Mouse (Mus musculus) CH12.LX (cell line): ENCODE measurements around the gene Ccdc194. TPM values are rescaled to one million over a fixed set of nuclear protein-coding genes. Genes with fewer than 3 reads are reported as not detected.

Experiments
- DNase-seq: peaks from one replicate; pipeline ENCODE4 v3.0.0-alpha.2; 2013; ENCODE audit errors: extremely low read depth
- H3K27ac ChIP-seq: 2 replicates; pipeline ENCODE4 v1.5.1; 2012; ENCODE audit warnings: low read depth, mild to moderate bottlenecking, control low read depth, moderate library complexity; ENCODE audit not compliant: insufficient read depth
- H3K27me3 ChIP-seq: replicated peaks from 2 replicates; pipeline ENCODE3; 2012; ENCODE audit warnings: inconsistent platforms
- H3K36me3 ChIP-seq, 2 experiments: replicated peaks in 1 of 2; 2 replicates each; pipeline versions ENCODE3 to v1.6.1; 2012; ENCODE audit warnings: inconsistent platforms in 1 of 2, low read length in 1 of 2, mild to moderate bottlenecking in 1 of 2, mixed read lengths in 1 of 2, moderate library complexity in 1 of 2; ENCODE audit not compliant: control insufficient read depth in 1 of 2, insufficient read depth in 1 of 2
- H3K4me1 ChIP-seq, 2 experiments: 2 replicates each; pipeline ENCODE4 v1.6.1; 2012; ENCODE audit warnings: inconsistent platforms in 1 of 2, moderate library complexity in 1 of 2; ENCODE audit not compliant: insufficient read depth in 2 of 2, control insufficient read depth in 1 of 2
- H3K4me2 ChIP-seq: 2 replicates; pipeline ENCODE4 v1.6.1; 2012; ENCODE audit warnings: low read depth, mild to moderate bottlenecking, control low read depth; ENCODE audit not compliant: poor library complexity, insufficient read depth, severe bottlenecking
- H3K4me3 ChIP-seq, 3 experiments: fragments of 150-350 bp in 1 of 3; sonication (generic) in 1 of 3; replicated peaks in 1 of 3; 2 replicates each; pipeline versions ENCODE3 to v1.5.1; 2011 to 2012; ENCODE audit warnings: low read depth in 2 of 3, low read length in 2 of 3, mild to moderate bottlenecking in 2 of 3, moderate library complexity in 2 of 3, control low read depth in 1 of 3, improper control_type of control experiment in 1 of 3, inconsistent platforms in 1 of 3, mixed read lengths in 1 of 3; ENCODE audit not compliant: poor library complexity in 1 of 3
- H3K79me2 ChIP-seq: replicated peaks from 2 replicates; pipeline ENCODE4 v1.6.1; 2012; ENCODE audit warnings: mild to moderate bottlenecking, moderate library complexity; ENCODE audit not compliant: control insufficient read depth, poor library complexity, insufficient read depth, severe bottlenecking; ENCODE audit errors: extremely low read depth
- H3K9ac ChIP-seq: 2 replicates; pipeline ENCODE4 v1.6.1; 2012; ENCODE audit warnings: low read depth, mild to moderate bottlenecking, control low read depth, moderate library complexity; ENCODE audit not compliant: insufficient read depth
- H3K9me3 ChIP-seq: replicated peaks from 2 replicates; pipeline ENCODE3; 2012; ENCODE audit warnings: low read length, inconsistent platforms, mixed read lengths
- CHD1 ChIP-seq: IDR thresholded peaks from 2 replicates; pipeline ENCODE4 v1.6.1; 2012; ENCODE audit warnings: low read depth, low read length, improper control_type of control experiment, inconsistent platforms
- EP300 ChIP-seq: IDR thresholded peaks from 2 replicates; pipeline ENCODE4 v1.6.1; 2011; ENCODE audit warnings: low read length, improper control_type of control experiment
- ETS1 ChIP-seq: conservative IDR thresholded peaks from 2 replicates; pipeline ENCODE4 v1.6.1; 2012; ENCODE audit warnings: low read depth, mild to moderate bottlenecking, inconsistent platforms, low read length, improper control_type of control experiment, moderate library complexity
- GABPA ChIP-seq: IDR thresholded peaks from 2 replicates; pipeline ENCODE4 v1.6.1; 2012; ENCODE audit warnings: low read depth, low read length, improper control_type of control experiment, inconsistent platforms; ENCODE audit not compliant: insufficient replicate concordance
- HCFC1 ChIP-seq: IDR thresholded peaks from 2 replicates; pipeline ENCODE4 v1.6.1; 2012; ENCODE audit warnings: low read depth, mild to moderate bottlenecking, inconsistent platforms, low read length, improper control_type of control experiment
- IRF4 ChIP-seq: IDR thresholded peaks from 2 replicates; pipeline ENCODE4 v1.6.1; 2014; ENCODE audit warnings: low read depth, mild to moderate bottlenecking, inconsistent platforms, low read length, improper control_type of control experiment
- JUN ChIP-seq: IDR thresholded peaks from 2 replicates; pipeline ENCODE4 v1.6.1; 2011; ENCODE audit warnings: low read depth, mild to moderate bottlenecking, low read length, improper control_type of control experiment, moderate library complexity; ENCODE audit not compliant: insufficient read depth
- JUND ChIP-seq: conservative IDR thresholded peaks from 2 replicates; pipeline ENCODE4 v1.6.1; 2011; ENCODE audit warnings: low read depth, low read length, improper control_type of control experiment
- MAX ChIP-seq: IDR thresholded peaks from 2 replicates; pipeline ENCODE4 v1.6.1; 2011; ENCODE audit warnings: low read length, improper control_type of control experiment
- MEF2A ChIP-seq: IDR thresholded peaks from 2 replicates; pipeline ENCODE4 v1.6.1; 2014; ENCODE audit warnings: low read depth, mild to moderate bottlenecking, inconsistent platforms, low read length, improper control_type of control experiment, borderline replicate concordance
- NELFE ChIP-seq: IDR thresholded peaks from 2 replicates; pipeline ENCODE4 v1.6.1; 2011; ENCODE audit warnings: low read depth, low read length, improper control_type of control experiment
- NRF1 ChIP-seq: IDR thresholded peaks from 2 replicates; pipeline ENCODE4 v1.6.1; 2014; ENCODE audit warnings: low read depth, mild to moderate bottlenecking, inconsistent platforms, low read length, improper control_type of control experiment, moderate library complexity
- PAX5 ChIP-seq: IDR thresholded peaks from 2 replicates; pipeline ENCODE4 v1.6.1; 2012; ENCODE audit warnings: low read length, inconsistent platforms, mixed read lengths
- POLR2A ChIP-seq: IDR thresholded peaks from 2 replicates; pipeline ENCODE4 v1.6.1; 2011; ENCODE audit warnings: low read depth, mild to moderate bottlenecking, improper control_type of control experiment, low read length
- RAD21 ChIP-seq: IDR thresholded peaks from 2 replicates; pipeline ENCODE4 v1.6.1; 2011; ENCODE audit warnings: low read depth, mild to moderate bottlenecking, low read length, improper control_type of control experiment, moderate library complexity
- TBP ChIP-seq: conservative IDR thresholded peaks from 2 replicates; pipeline ENCODE4 v1.6.1; 2011; ENCODE audit warnings: low read depth, low read length, improper control_type of control experiment
- TCF12 ChIP-seq: IDR thresholded peaks from 2 replicates; pipeline ENCODE4 v1.6.1; 2014; ENCODE audit warnings: low read depth, mild to moderate bottlenecking, inconsistent platforms, low read length, improper control_type of control experiment
- USF1 ChIP-seq: IDR thresholded peaks from 2 replicates; pipeline ENCODE4 v1.6.1; 2014; ENCODE audit warnings: low read depth, mild to moderate bottlenecking, inconsistent platforms, low read length, improper control_type of control experiment
- ZKSCAN1 ChIP-seq: IDR thresholded peaks from 2 replicates; pipeline ENCODE4 v1.6.1; 2012; ENCODE audit warnings: low read depth, inconsistent platforms, low read length, improper control_type of control experiment, borderline replicate concordance
- dilution Hi-C: fragments of 300-500 bp; cut with MboI; formaldehyde crosslinking; loops from 2 replicates; pipeline ENCODE4 v1.14.3; 2020; ENCODE audit warnings: low sequenced_read_pairs; ENCODE audit not compliant: extremely low pct_unique_long_range_greater_than_20kb, extremely low pct_ligation_motif_present
- in situ Hi-C: fragments of 300-500 bp; cut with MboI; formaldehyde crosslinking; loops from 3 replicates; pipeline ENCODE4 v1.14.3; 2019; ENCODE audit warnings: low sequenced_read_pairs, low pct_ligation_motif_present, low pct_unique_long_range_greater_than_20kb, mixed read lengths
- polyA plus RNA-seq: library from polyadenylated mRNA; unstranded; fragments of >175 nt; gene quantifications from 2 replicates; pipeline ENCODE4 v1.2.1, GENCODE M21; 2012; ENCODE audit warnings: low read depth; ENCODE audit not compliant: insufficient read length
- total RNA-seq, 2 experiments: library from RNA; depleted of rRNA; stranded (reverse); fragments of 300-350 nt in 1 of 2; fragments of >200 nt in 1 of 2; gene quantifications; 2 replicates each; pipeline ENCODE4 v1.2.3; 2012 to 2014

Gene Ccdc194
- total and polyA plus RNA-seq, 3 experiments = not detected

DNA sequence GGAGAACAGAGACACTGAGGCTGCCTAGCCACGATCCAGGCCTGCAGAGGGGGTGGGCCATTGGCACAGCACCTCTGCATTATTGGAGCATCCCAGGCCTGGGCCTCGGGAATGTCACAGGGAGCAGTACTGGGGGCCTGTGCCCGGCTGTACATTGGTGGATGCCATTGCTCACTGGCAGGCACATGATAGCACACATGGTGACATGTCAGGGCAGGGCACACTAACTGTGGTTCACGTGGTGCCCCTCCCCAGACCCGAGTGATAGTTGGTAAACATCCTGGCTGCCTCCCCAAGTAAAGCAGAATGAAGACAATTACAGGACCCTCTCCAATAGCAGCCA, 54.6 kb downstream of the Ccdc194 start:
- TF ChIP-seq NELFE (no peak), NRF1 (no peak), JUND (no peak), GABPA (no peak), EP300 (no peak), POLR2A (no peak)
- in situ Hi-C loops (no loop called here), dilution Hi-C loops (no loop called here)
- Histone ChIP-seq H3K27me3 (no peaks in the 10 kb centered on the region), H3K9ac (no peak overlapping the region), H3K4me2 (no peak overlapping the region), H3K4me3 (no peak overlapping the region), H3K79me2 (peaks cover 26% of the 10 kb centered on the region), H3K9me3 (no peaks in the 10 kb centered on the region), H3K36me3 (peaks cover 49 to 72% of the 10 kb centered on the region in 2 experiments), H3K4me1 (peaks cover 11 to 24% of the 10 kb centered on the region in 2 experiments), H3K27ac (no peak overlapping the region)
- DNase-seq = no peak

DNA sequence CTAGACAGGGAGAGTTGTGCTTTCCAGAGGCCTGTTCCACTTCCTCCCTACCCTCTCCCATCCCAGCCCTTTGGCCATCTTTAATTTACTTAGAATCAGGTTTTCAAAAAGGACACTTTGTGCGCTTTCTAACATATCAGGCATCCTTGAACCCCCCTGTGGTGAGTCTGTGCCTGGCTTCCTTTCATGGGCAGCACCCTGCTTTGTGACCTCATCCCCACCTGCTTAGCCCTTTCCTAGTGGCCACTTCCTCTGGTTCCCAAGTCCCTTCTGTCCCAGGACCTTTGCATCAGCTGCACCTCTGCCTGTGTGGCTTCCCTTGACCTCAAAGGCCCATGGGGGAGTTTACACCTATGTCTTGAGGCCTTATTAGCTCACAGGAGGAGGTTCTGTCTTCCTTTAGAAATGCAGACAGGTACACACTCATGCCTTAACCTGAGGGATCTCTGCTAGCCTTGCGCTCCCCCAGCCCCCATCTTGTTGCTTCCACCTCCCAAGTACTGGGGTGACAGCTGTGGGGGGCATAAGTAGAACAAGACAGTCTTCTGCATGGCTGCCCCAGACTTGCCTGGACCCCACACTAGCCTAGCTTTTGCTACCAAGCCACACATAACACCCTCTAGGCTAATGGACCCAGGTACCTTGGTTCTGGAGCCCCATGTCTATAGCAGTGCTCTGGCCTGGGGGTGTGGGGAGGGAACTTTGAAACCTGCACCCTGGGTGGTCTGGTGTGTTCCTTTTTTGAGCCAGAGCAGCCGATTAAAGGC, 55.2 kb downstream of the Ccdc194 start:
- H3K4me2 ChIP-seq = peak overlapping the region; percentile 80
- dilution Hi-C loops = no loop called here
- no peaks in the 10 kb centered on the region for H3K27me3 ChIP-seq
- H3K27ac ChIP-seq = no peak overlapping the region
- no peak for DNase-seq
- in situ Hi-C loops = no loop called here
- no peaks in the 10 kb centered on the region for H3K9me3 ChIP-seq
- TF ChIP-seq MEF2A (no peak), NRF1 (no peak), JUND (no peak), NELFE (no peak), CHD1 (no peak), TBP (no peak), MAX (no peak), JUN (no peak), ETS1 (no peak), USF1 (no peak), TCF12 (no peak), IRF4 (no peak), PAX5 (no peak), HCFC1 (no peak), ZKSCAN1 (no peak), RAD21 (no peak), GABPA (no peak)
- TF ChIP-seq, all 38 proteins: peak for 0
- Histone ChIP-seq H3K79me2 (peaks cover 26% of the 10 kb centered on the region), H3K36me3 (peaks cover 46 to 69% of the 10 kb centered on the region in 2 experiments), H3K4me3 (peak overlapping the region; percentile 73 to 81 (median 80)), H3K9ac (peak overlapping the region; percentile 89), H3K4me1 (peaks cover 9 to 29% of the 10 kb centered on the region in 2 experiments)

Other genes starting within 250 kb of the Ccdc194 start
Only the 20 nearest of the 25 such genes appear.
- 25.2 and 25.3 TPM in 2 replicates for gene Nr2f6, start 143.8 kb downstream of the Ccdc194 start, total RNA-seq (2012; rRNA removed)
- gene Nr2f6, start 143.8 kb downstream of the Ccdc194 start, total RNA-seq (2014; rRNA removed) = 11.8 and 13.1 TPM in 2 replicates
- 14.2 and 15.6 TPM in 2 replicates for gene Nr2f6, start 143.8 kb downstream of the Ccdc194 start, polyA plus RNA-seq
- not detected in 2 replicates for gene Ushbp1, start 129.9 kb downstream of the Ccdc194 start, total RNA-seq (2012; rRNA removed)
- gene Ushbp1, start 129.9 kb downstream of the Ccdc194 start, total RNA-seq (2014; rRNA removed) = not detected in 2 replicates
- not detected in 2 replicates for gene Ushbp1, start 129.9 kb downstream of the Ccdc194 start, polyA plus RNA-seq
- gene Babam1, start 128.8 kb downstream of the Ccdc194 start, total RNA-seq (2012; rRNA removed) = 66.0 and 67.3 TPM in 2 replicates
- gene Babam1, start 128.8 kb downstream of the Ccdc194 start, total RNA-seq (2014; rRNA removed) = 47.6 and 56.7 TPM in 2 replicates
- 132 and 137 TPM in 2 replicates for gene Babam1, start 128.8 kb downstream of the Ccdc194 start, polyA plus RNA-seq
- gene Ankle1, start 119.7 kb downstream of the Ccdc194 start, total RNA-seq (2012; rRNA removed) = 17.9 and 24.7 TPM in 2 replicates
- gene Ankle1, start 119.7 kb downstream of the Ccdc194 start, total RNA-seq (2014; rRNA removed) = 9.0 and 9.4 TPM in 2 replicates
- gene Ankle1, start 119.7 kb downstream of the Ccdc194 start, polyA plus RNA-seq = 17.4 and 17.6 TPM in 2 replicates
- 28.2 and 33.2 TPM in 2 replicates for gene Abhd8, start 62.1 kb downstream of the Ccdc194 start, total RNA-seq (2012; rRNA removed)
- gene Abhd8, start 62.1 kb downstream of the Ccdc194 start, total RNA-seq (2014; rRNA removed) = 8.5 and 8.9 TPM in 2 replicates
- 5.2 and 6.0 TPM in 2 replicates for gene Abhd8, start 62.1 kb downstream of the Ccdc194 start, polyA plus RNA-seq
- gene Mrpl34, start 60.8 kb downstream of the Ccdc194 start, total RNA-seq (2012; rRNA removed) = 150 and 180 TPM in 2 replicates
- gene Mrpl34, start 60.8 kb downstream of the Ccdc194 start, total RNA-seq (2014; rRNA removed) = 80.1 and 94.4 TPM in 2 replicates
- gene Mrpl34, start 60.8 kb downstream of the Ccdc194 start, polyA plus RNA-seq = 123 and 133 TPM in 2 replicates
- 59.3 and 62.8 TPM in 2 replicates for gene Dda1, start 56.5 kb downstream of the Ccdc194 start, total RNA-seq (2012; rRNA removed)
- 49.8 and 57.4 TPM in 2 replicates for gene Dda1, start 56.5 kb downstream of the Ccdc194 start, total RNA-seq (2014; rRNA removed)
- 65.8 and 78.1 TPM in 2 replicates for gene Dda1, start 56.5 kb downstream of the Ccdc194 start, polyA plus RNA-seq
- gene Ano8, start 39.7 kb downstream of the Ccdc194 start, total RNA-seq (2012; rRNA removed) = 5.5 and 6.7 TPM in 2 replicates
- gene Ano8, start 39.7 kb downstream of the Ccdc194 start, total RNA-seq (2014; rRNA removed) = 1.8 and 1.9 TPM in 2 replicates
- 1.8 and 2.1 TPM in 2 replicates for gene Ano8, start 39.7 kb downstream of the Ccdc194 start, polyA plus RNA-seq
- gene Gtpbp3, start 37.6 kb downstream of the Ccdc194 start, total RNA-seq (2012; rRNA removed) = 26.7 and 29.0 TPM in 2 replicates
- 19.5 and 20.7 TPM in 2 replicates for gene Gtpbp3, start 37.6 kb downstream of the Ccdc194 start, total RNA-seq (2014; rRNA removed)
- gene Gtpbp3, start 37.6 kb downstream of the Ccdc194 start, polyA plus RNA-seq = 17.4 and 21.6 TPM in 2 replicates
- gene Plvap, start 14.0 kb downstream of the Ccdc194 start, total RNA-seq (2012; rRNA removed) = 0.04 TPM in 1 of 2 replicates, not detected in the other
- not detected in 2 replicates for gene Plvap, start 14.0 kb downstream of the Ccdc194 start, total RNA-seq (2014; rRNA removed)
- gene Plvap, start 14.0 kb downstream of the Ccdc194 start, polyA plus RNA-seq = 0.27 and 0.37 TPM in 2 replicates
- gene Bst2, start 11.7 kb upstream of the Ccdc194 start, total RNA-seq (2012; rRNA removed) = 404 and 424 TPM in 2 replicates
- 304 and 321 TPM in 2 replicates for gene Bst2, start 11.7 kb upstream of the Ccdc194 start, total RNA-seq (2014; rRNA removed)
- 214 and 243 TPM in 2 replicates for gene Bst2, start 11.7 kb upstream of the Ccdc194 start, polyA plus RNA-seq
- gene Mvb12a, start 17.2 kb upstream of the Ccdc194 start, total RNA-seq (2012; rRNA removed) = 113 and 128 TPM in 2 replicates
- gene Mvb12a, start 17.2 kb upstream of the Ccdc194 start, total RNA-seq (2014; rRNA removed) = 149 and 157 TPM in 2 replicates
- gene Mvb12a, start 17.2 kb upstream of the Ccdc194 start, polyA plus RNA-seq = 80.5 and 82.1 TPM in 2 replicates
- gene Tmem221, start 33.2 kb upstream of the Ccdc194 start, total RNA-seq (2012; rRNA removed) = 0.21 and 0.51 TPM in 2 replicates
- gene Tmem221, start 33.2 kb upstream of the Ccdc194 start, total RNA-seq (2014; rRNA removed) = not detected in 2 replicates
- not detected in 2 replicates for gene Tmem221, start 33.2 kb upstream of the Ccdc194 start, polyA plus RNA-seq
- gene Nxnl1, start 40.9 kb upstream of the Ccdc194 start, total RNA-seq (2012; rRNA removed) = 0.04 TPM in 1 of 2 replicates, not detected in the other
- gene Nxnl1, start 40.9 kb upstream of the Ccdc194 start, total RNA-seq (2014; rRNA removed) = not detected in 2 replicates
- 0.08 TPM in 1 of 2 replicates, not detected in the other for gene Nxnl1, start 40.9 kb upstream of the Ccdc194 start, polyA plus RNA-seq
- 2.7 and 4.0 TPM in 2 replicates for gene Slc27a1, start 43.2 kb upstream of the Ccdc194 start, total RNA-seq (2012; rRNA removed)
- 1.8 and 2.3 TPM in 2 replicates for gene Slc27a1, start 43.2 kb upstream of the Ccdc194 start, total RNA-seq (2014; rRNA removed)
- 2.3 and 2.4 TPM in 2 replicates for gene Slc27a1, start 43.2 kb upstream of the Ccdc194 start, polyA plus RNA-seq
- gene Pgls, start 66.5 kb upstream of the Ccdc194 start, total RNA-seq (2012; rRNA removed) = 183 and 215 TPM in 2 replicates
- gene Pgls, start 66.5 kb upstream of the Ccdc194 start, total RNA-seq (2014; rRNA removed) = 94.2 and 118 TPM in 2 replicates
- 72.5 and 74.9 TPM in 2 replicates for gene Pgls, start 66.5 kb upstream of the Ccdc194 start, polyA plus RNA-seq
- gene Fam129c, start 71.9 kb upstream of the Ccdc194 start, total RNA-seq (2012; rRNA removed) = 95.2 and 136 TPM in 2 replicates
- gene Fam129c, start 71.9 kb upstream of the Ccdc194 start, total RNA-seq (2014; rRNA removed) = 86.3 and 89.2 TPM in 2 replicates
- 92.8 and 98.6 TPM in 2 replicates for gene Fam129c, start 71.9 kb upstream of the Ccdc194 start, polyA plus RNA-seq
- 85.3 and 92.0 TPM in 2 replicates for gene Colgalt1, start 85.3 kb upstream of the Ccdc194 start, total RNA-seq (2012; rRNA removed)
- 68.7 and 72.0 TPM in 2 replicates for gene Colgalt1, start 85.3 kb upstream of the Ccdc194 start, total RNA-seq (2014; rRNA removed)
- gene Colgalt1, start 85.3 kb upstream of the Ccdc194 start, polyA plus RNA-seq = 72.0 and 73.7 TPM in 2 replicates
- gene Unc13a, start 146.0 kb upstream of the Ccdc194 start, total RNA-seq (2012; rRNA removed) = 1.0 and 1.7 TPM in 2 replicates
- gene Unc13a, start 146.0 kb upstream of the Ccdc194 start, total RNA-seq (2014; rRNA removed) = 0.55 and 0.68 TPM in 2 replicates
- 0.79 and 2.1 TPM in 2 replicates for gene Unc13a, start 146.0 kb upstream of the Ccdc194 start, polyA plus RNA-seq
- gene Jak3, start 150.6 kb upstream of the Ccdc194 start, total RNA-seq (2012; rRNA removed) = 39.2 and 47.1 TPM in 2 replicates
- gene Jak3, start 150.6 kb upstream of the Ccdc194 start, total RNA-seq (2014; rRNA removed) = 13.3 and 15.0 TPM in 2 replicates
- 35.6 and 37.8 TPM in 2 replicates for gene Jak3, start 150.6 kb upstream of the Ccdc194 start, polyA plus RNA-seq